Mouse (Mus musculus) heart, adult 2 months (tissue): ENCODE measurements around the gene Efcab9. TPM values are rescaled to one million over a fixed set of nuclear protein-coding genes. Genes with fewer than 3 reads are reported as not detected.

Experiments
- DNase-seq, 2 experiments: peaks; one replicate each; pipeline ENCODE4 v3.0.0; 2021
- H3K27ac ChIP-seq: fragments of 200-600 bp; 2 replicates; pipeline ENCODE4 v1.8.1; 2022
- H3K27me3 ChIP-seq: fragments of 200-500 bp; 2 replicates; pipeline ENCODE4 v1.6.1; 2012; ENCODE audit warnings: mild to moderate bottlenecking, low read length, inconsistent platforms, mixed read lengths; ENCODE audit not compliant: control insufficient read depth, insufficient read depth
- H3K36me3 ChIP-seq: fragments of 200-500 bp; 2 replicates; pipeline ENCODE4 v1.6.1; 2012; ENCODE audit warnings: low read length, inconsistent platforms; ENCODE audit not compliant: control insufficient read depth, insufficient read depth
- H3K4me1 ChIP-seq: fragments of 200-500 bp; 2 replicates; pipeline ENCODE4 v1.6.1; 2011; ENCODE audit warnings: low read length; ENCODE audit not compliant: control insufficient read depth, insufficient read depth
- H3K4me3 ChIP-seq: fragments of 200-600 bp; 2 replicates; pipeline ENCODE4 v1.8.1; 2022
- H3K79me2 ChIP-seq: fragments of 200-500 bp; replicated peaks from 2 replicates; pipeline ENCODE4 v1.6.1; 2012; ENCODE audit warnings: mild to moderate bottlenecking, inconsistent platforms, low read length, moderate library complexity, mixed read lengths; ENCODE audit not compliant: control insufficient read depth, insufficient read depth
- H3K9ac ChIP-seq: fragments of 200-500 bp; 2 replicates; pipeline ENCODE4 v1.6.1; 2012; ENCODE audit warnings: low read depth, mild to moderate bottlenecking, control low read depth, inconsistent platforms, low read length, mixed read lengths
- CTCF ChIP-seq: fragments of 200-600 bp; IDR thresholded peaks from 2 replicates; pipeline ENCODE4 v1.8.1; 2022; ENCODE audit warnings: antibody characterized with exemption, mild to moderate bottlenecking, moderate library complexity
- EP300 ChIP-seq: fragments of 200-500 bp; IDR thresholded peaks from 2 replicates; pipeline ENCODE4 v1.6.1; 2011; ENCODE audit warnings: low read depth, low read length, control low read depth; ENCODE audit not compliant: insufficient read depth
- POLR2A ChIP-seq: fragments of 200-500 bp; IDR thresholded peaks from 2 replicates; pipeline ENCODE4 v1.6.1; 2011; ENCODE audit warnings: mild to moderate bottlenecking, low read depth, low read length, control low read depth; ENCODE audit not compliant: insufficient read depth
- WGBS: fragments of 180-500 bp; shearing (Covaris S2); methylation state at CpG from one replicate; pipeline ENCODE4 v1.1.7; 2018; 5-methylcytosine and 5-hydroxymethylcytosine counted together
- intact Hi-C: fragments of 180-260 bp; cut with DNase I; formaldehyde crosslinking; loops from one replicate; pipeline ENCODE4 v1.15.1; 2025
- polyA plus RNA-seq: library from polyadenylated mRNA; depleted of rRNA; stranded (reverse); fragments of >200 nt; gene quantifications from 2 replicates; pipeline ENCODE4 v1.2.3, GENCODE M21; 2012
- total RNA-seq, 2 experiments: library from RNA; stranded (reverse); gene quantifications; 2 replicates each; pipeline ENCODE4 v1.2.3; 2021

The Efcab9 gene
- total and polyA plus RNA-seq, 3 experiments, result not detected

- Histone ChIP-seq H3K9ac (no peak overlapping the region), H3K36me3 (no peaks in the 10 kb centered on the region), H3K4me1 (peaks cover 23% of the 10 kb centered on the region), H3K79me2 (no peaks in the 10 kb centered on the region), H3K4me3 (no peak overlapping the region), H3K27me3 (no peaks in the 10 kb centered on the region), H3K27ac (peak overlapping the region; percentile 67; the same call in 1 of the 2 replicates)
- WGBS, result 60% methylated on average over 7 of the region's 7 CpGs
- no peak for DNase-seq
- TF ChIP-seq CTCF (no peak), POLR2A (no peak), EP300 (no peak)
- intact Hi-C loops, result no loop called here
Observed at GRCm38 (mm10) chr11:32536954-32537353, 5.1 kb upstream of the Efcab9 start.

DNA sequence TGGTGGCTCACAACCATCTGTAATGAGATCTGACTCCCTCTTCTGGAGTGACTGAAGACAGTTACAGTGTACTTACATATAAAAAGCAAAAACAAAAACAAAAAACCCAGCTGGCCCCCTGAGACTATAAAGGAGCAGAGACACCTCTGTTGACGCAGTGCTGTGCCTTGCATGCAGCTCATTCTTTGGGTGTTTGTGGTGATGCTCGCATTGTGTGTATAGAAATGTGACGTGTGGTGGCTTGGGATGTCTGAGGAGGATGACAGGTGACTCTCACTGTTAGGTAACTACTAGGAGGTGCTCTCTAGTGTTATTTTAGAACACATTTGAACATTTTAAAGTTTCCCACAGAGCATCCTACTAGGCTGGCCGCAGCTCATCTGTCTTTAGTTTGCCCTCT is 3.8 kb upstream of the Efcab9 start:
- no peak for TF ChIP-seq CTCF
- TF ChIP-seq EP300, result no peak
- no peak for TF ChIP-seq POLR2A
- Histone ChIP-seq H3K27me3 (no peaks in the 10 kb centered on the region), H3K36me3 (no peaks in the 10 kb centered on the region), H3K4me3 (no peak overlapping the region), H3K79me2 (no peaks in the 10 kb centered on the region), H3K4me1 (peaks cover 17% of the 10 kb centered on the region), H3K9ac (no peak overlapping the region), H3K27ac (no peak overlapping the region; the same call in 1 of the 2 replicates)
- WGBS, result 89% methylated on average over 4 of the region's 4 CpGs
- no peak for DNase-seq
- intact Hi-C loops, result no loop called here

GRCm38 (mm10) chr11:32534453-32535075 is 2.7 kb upstream of the Efcab9 start:
- Histone ChIP-seq H3K79me2 (no peaks in the 10 kb centered on the region), H3K4me1 (peaks cover 17% of the 10 kb centered on the region), H3K4me3 (peak overlapping the region; percentile 74), H3K27me3 (no peaks in the 10 kb centered on the region), H3K36me3 (no peaks in the 10 kb centered on the region), H3K9ac (no peak overlapping the region), H3K27ac (peak overlapping the region; percentile 89)
- peak in 1 of 2 experiments; percentile 39 for DNase-seq
- intact Hi-C loops, result loop anchor here (5.0 kb wide), 1 partner anchor 173 kb away; no protein-coding TSS in a partner anchor
- TF ChIP-seq CTCF, result no peak
- no peak for TF ChIP-seq EP300
- TF ChIP-seq POLR2A, result no peak
- WGBS, result 40% methylated on average over 7 of the region's 7 CpGs

- peak; percentile 53 to 68 for DNase-seq
Observed at GRCm38 (mm10) chr11:32533482-32534261, 1.8 kb upstream of the Efcab9 start.

GRCm38 (mm10) chr11:32532765-32533481 is 1.0 kb upstream of the Efcab9 start, which contains the start of gene Stk10:
Gene Stk10 (plus strand): TSS chr11:32533305.
- no peaks in the 10 kb centered on the region for H3K79me2 ChIP-seq
- H3K4me3 ChIP-seq, result peak within 1 kb of the TSS; percentile 74
- H3K27me3 ChIP-seq, result no peaks in the 10 kb centered on the region
- TF ChIP-seq POLR2A, result peak; percentile 88
- TF ChIP-seq CTCF, result peak; percentile 38
- no peak for TF ChIP-seq EP300
- under 1% methylated on average over 62 of the region's 82 CpGs for WGBS
- H3K36me3 ChIP-seq, result no peaks in the 10 kb centered on the region
- intact Hi-C loops, result loop anchor here (2.0 to 5.0 kb wide), 2 partner anchors 78 to 174 kb away; partner anchors contain the start of gene Ubtd2
- peak within 1 kb of the TSS; percentile 89 for H3K27ac ChIP-seq
- DNase-seq, result peak; percentile 92 to 96
- H3K9ac ChIP-seq, result peak within 1 kb of the TSS; percentile 81
- H3K4me1 ChIP-seq, result peaks cover 6% of the 10 kb centered on the region

More at GRCm38 (mm10) chr11:32533482-32534261, 1.8 kb upstream of the Efcab9 start:
- Histone ChIP-seq H3K4me1 (peaks cover 13% of the 10 kb centered on the region), H3K9ac (peak overlapping the region; percentile 76), H3K36me3 (no peaks in the 10 kb centered on the region), H3K27me3 (no peaks in the 10 kb centered on the region), H3K4me3 (peak overlapping the region; percentile 74), H3K27ac (peak overlapping the region; percentile 89), H3K79me2 (no peaks in the 10 kb centered on the region)
- intact Hi-C loops, result loop anchor here (2.0 to 5.0 kb wide), 2 partner anchors 79 to 174 kb away; partner anchors contain the start of gene Ubtd2
- WGBS, result 4% methylated on average over 24 of the region's 24 CpGs
- TF ChIP-seq CTCF, result no peak
- 0 out of 2 replicates have a peak, but pooled peaks have one; percentile 18 for TF ChIP-seq EP300
